Mouse (Mus musculus) gastrocnemius, postnatal 4 days (tissue): Measurements from ENCODE around the gene Rnf11. TPM values are rescaled to one million over a fixed set of nuclear protein-coding genes. Genes with fewer than 3 reads are reported as not detected.
A peak's percentile ranks its signal among the peaks of the same experiment; 100 is the strongest.
"Not testable (repeated sequence)": the region's sequence is repeated elsewhere in the genome, so short reads cannot be mapped to it uniquely, and the experiment has no call there.

Experiments used
- DNase-seq, 2 experiments: peaks; one replicate each; pipeline ENCODE4 v3.0.0; 2021 to 2022; ENCODE audit warnings: low spot score in 2 of 2, mixed read lengths in 2 of 2
- total RNA-seq, 2 experiments: library from RNA; stranded (reverse); gene quantifications; 2 replicates each; pipeline ENCODE4 v1.2.3; 2021

Gene Rnf11
- total RNA-seq, 2 experiments from 2014 or later: 85.1 to 88.7 TPM

DNA sequence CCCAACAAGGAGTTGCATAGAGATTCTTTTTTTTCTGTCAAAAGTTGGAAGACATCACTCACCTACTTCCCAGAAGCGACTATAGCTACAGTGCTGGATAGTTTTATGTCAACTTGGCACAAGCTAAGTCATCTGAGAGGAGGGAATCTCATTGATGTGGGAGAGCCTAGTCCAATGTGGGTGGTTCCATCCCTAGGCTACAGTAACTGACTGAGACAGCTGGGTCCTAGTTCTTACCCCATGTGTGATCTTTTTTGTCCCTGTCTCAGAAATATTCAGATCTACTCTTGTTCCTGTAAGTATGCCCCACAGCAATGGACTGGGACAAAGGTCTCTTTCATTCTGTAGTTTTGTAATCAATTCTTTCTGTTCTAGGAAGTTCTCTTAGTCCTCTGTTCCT lies 66.5 kb downstream of the Rnf11 start:
- DNase-seq: no peak

- no peak for DNase-seq
Observed at GRCm38 (mm10) chr4:109412233-109412632, 72.3 kb downstream of the Rnf11 start.

DNA sequence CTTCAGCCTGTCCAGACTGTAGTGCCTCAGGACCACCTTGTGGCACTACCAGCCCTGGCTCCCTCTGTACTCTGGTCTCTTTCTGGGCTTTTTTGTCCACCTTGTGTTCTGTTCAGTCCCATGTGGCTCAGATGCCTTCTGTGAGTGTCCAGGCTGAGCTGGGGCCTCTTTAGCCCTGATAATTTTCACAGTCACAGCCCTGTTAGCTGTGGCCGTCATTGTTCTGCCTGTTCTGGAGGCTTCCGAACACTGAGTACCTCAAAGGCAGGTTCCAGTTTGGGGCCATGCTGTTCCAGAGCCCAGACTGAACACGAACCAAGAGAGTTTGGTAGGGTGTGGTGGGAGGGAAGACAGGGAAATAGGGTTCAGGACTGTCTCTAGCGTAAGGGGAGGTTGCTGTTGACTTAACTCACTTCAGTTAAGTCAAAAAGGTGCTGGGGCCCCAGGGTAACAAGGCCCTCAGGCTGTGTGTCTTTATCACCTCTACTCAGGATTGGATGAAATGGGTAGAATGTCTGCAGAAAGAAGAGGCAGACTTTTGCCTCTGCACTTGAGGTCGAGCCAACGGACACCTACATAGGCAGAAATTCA lies 73.1 kb downstream of the Rnf11 start:
- DNase-seq: no peak

DNA sequence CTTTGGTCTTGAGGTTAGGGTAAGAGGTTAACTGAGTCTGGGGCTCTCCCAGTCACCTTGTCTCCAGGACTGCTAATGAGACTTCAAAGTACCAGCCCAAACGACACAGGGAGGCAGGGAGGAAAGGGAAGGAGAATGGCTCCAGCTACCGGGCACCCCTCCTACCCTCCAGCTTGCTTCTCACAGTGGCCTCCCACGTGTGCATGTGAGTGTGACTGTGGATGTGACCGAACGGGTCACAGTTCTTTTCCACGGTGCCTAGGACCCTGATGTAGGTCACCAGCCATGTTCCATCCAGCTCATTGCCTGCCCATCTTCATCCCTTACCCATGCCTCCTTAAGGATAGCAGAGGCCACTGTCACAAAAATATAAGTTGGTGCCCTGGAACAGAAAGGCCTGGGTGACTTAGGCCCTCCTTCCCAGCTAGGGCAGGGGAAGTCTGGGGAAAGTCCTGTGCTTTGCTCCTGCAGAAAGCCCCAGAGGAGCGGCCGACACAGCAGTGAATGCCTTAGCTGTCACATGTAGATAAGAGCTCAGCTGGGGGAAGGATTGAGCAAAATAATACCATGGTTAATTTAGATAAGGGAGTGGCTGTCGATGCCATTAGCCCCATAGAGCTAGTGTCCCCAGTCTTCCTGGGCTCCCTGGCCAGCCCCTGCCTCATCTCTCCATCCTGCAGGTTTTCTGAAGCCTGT lies 73.7 kb downstream of the Rnf11 start:
- DNase-seq: no peak

GRCm38 (mm10) chr4:109407701-109408485 lies 76.6 kb downstream of the Rnf11 start:
- DNase-seq: no peak

- DNase-seq: no peak
Observed at GRCm38 (mm10) chr4:109407176-109407520, 77.4 kb downstream of the Rnf11 start.

DNA sequence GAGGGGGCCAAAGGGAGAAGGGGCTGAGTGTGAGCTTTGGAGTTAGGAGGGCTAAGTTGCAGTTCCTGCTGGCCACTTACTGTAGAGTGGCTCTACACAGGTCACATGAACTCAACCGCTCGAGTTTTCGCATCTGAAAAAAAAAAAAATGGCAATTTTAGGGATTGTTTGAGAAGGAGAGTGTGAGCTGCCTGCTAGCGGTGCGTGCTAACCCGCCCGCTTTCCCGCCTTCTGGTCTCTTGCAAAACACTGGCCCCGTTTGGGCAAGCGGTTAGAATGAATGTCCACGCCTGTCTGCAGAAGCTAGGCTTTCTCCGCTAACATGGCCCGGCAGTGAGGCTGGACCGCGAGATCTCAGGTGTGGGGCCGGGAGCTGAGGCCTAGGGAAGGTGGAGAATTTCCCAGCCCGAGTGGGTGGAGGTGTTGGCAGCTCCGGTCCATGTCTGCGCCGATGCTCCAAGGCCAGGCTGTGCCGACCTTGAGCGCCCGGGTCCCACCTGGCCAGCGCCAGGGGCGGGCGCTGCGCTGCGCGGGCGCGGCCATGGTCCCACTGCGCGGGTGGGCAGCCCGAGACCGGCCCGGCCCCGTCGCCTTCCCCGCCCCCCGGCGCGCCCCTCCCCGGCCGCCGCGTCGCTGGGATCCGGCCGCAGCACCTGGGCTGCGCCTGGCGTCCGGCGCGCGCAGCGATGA lies 77.9 kb downstream of the Rnf11 start, which contains the start of gene Ttc39a:
Gene Ttc39a, plus strand, starts transcription at position 138 of the 690 bp plus-strand sequence.
- DNase-seq: peak in 1 of 2 experiments; percentile 47

GRCm38 (mm10) chr4:109406054-109406485 lies 78.5 kb downstream of the Rnf11 start:
- peak in 1 of 2 experiments; percentile 67 for DNase-seq

- DNase-seq: no peak
Observed at GRCm38 (mm10) chr4:109405415-109405814, 79.1 kb downstream of the Rnf11 start.

DNA sequence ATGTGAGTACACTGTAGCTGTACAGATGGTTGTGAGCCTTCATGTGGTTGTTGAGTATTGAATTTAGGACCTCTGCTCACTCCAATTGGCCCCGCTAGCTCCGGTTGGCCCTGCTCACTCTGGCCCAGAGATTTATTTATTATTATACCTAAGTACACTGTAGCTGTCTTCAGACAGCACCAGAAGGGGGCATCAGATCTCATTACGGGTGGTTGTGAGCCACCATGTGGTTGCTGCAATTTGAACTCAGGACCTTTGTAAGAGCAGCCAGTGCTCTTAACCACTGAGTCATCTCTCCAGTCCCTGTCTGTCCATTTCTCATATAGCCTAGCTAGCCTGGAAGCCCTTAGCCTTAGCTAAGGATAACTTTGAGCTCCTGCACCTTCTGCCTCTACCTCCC lies 79.6 kb downstream of the Rnf11 start:
- DNase-seq: not testable (repeated sequence)

DNA sequence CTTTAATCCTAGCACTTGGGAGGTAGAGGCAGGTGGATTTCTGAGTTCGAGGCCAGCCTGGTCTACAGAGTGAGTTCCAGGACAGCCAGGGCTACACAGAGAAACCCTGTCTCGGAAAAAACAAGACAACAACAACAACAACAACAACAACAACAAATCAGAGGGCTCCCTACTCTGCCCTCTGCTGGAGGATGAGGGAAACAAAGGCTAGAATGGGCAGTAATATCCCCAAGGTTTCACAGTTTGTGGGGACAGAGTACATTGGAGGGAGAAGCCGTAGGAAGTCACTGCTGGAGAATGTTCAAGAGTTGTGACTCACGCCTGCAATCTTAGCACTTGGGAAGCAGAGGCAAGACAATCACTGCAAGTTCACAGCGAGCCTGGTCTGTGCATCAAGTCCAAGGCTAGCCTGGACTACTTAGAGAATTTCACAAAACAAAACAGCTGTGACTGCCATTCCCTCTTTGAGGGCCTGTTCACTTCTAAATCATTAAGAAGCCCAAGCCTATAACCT lies 83.3 kb downstream of the Rnf11 start:
- no peak for DNase-seq

Other genes with a start within 250 kb of the Rnf11 start
- 10 to 100 TPM; 51.0 to 55.5 TPM for gene Eps15, start 204.5 kb downstream of the Rnf11 start, total RNA-seq
- 1 to 10 TPM in 1 of 2 experiments, under 1 TPM in 1; 0.83 to 1.2 TPM for gene Ttc39a, start 78.1 kb downstream of the Rnf11 start, total RNA-seq
- not detected for gene 4930522H14Rik, start 46.6 kb upstream of the Rnf11 start, total RNA-seq
- 10 to 100 TPM; 32.2 to 37.4 TPM for gene Cdkn2c, start 182.5 kb upstream of the Rnf11 start, total RNA-seq
- gene Faf1, start 191.9 kb upstream of the Rnf11 start, total RNA-seq: 10 to 100 TPM; 26.7 to 26.8 TPM